Mouse (Mus musculus) hindbrain, embryonic 12.5 days (tissue): ENCODE measurements around the gene Ugt2b36. TPM values are rescaled to one million over a fixed set of nuclear protein-coding genes. Genes with fewer than 3 reads are reported as not detected.
"Not testable (repeated sequence)": the region's sequence is repeated elsewhere in the genome, so short reads cannot be mapped to it uniquely, and the experiment has no call there.

Experiments used
- ATAC-seq: fragments of 200-750 bp; cut with Nextera tagmentation; 2 replicates; pipeline ENCODE4 v1.8.0; 2017; ENCODE audit warnings: moderate TSS enrichment; ENCODE audit not compliant: low FRiP score
- H3K27ac ChIP-seq: fragments of 300-500 bp; sonication (generic); 2 replicates; pipeline ENCODE4 v1.5.1; 2016; ENCODE audit warnings: mild to moderate bottlenecking
- H3K27me3 ChIP-seq: fragments of 300-500 bp; sonication (generic); 2 replicates; pipeline ENCODE4 v1.6.1; 2016; ENCODE audit warnings: mild to moderate bottlenecking
- H3K36me3 ChIP-seq: fragments of 300-500 bp; sonication (generic); 2 replicates; pipeline ENCODE4 v1.6.1; 2016; ENCODE audit warnings: mild to moderate bottlenecking
- H3K4me1 ChIP-seq: fragments of 300-500 bp; sonication (generic); 2 replicates; pipeline ENCODE4 v1.6.1; 2016
- H3K4me2 ChIP-seq: fragments of 300-500 bp; sonication (generic); replicated peaks from 2 replicates; pipeline ENCODE4 v1.6.1; 2016; ENCODE audit warnings: mild to moderate bottlenecking
- H3K4me3 ChIP-seq: fragments of 300-500 bp; sonication (generic); 2 replicates; pipeline ENCODE4 v1.5.1; 2016; ENCODE audit warnings: mild to moderate bottlenecking
- H3K9ac ChIP-seq: fragments of 300-500 bp; sonication (generic); 2 replicates; pipeline ENCODE4 v1.6.1; 2016; ENCODE audit warnings: mild to moderate bottlenecking, moderate library complexity
- H3K9me3 ChIP-seq: fragments of 300-500 bp; sonication (generic); replicated peaks from 2 replicates; pipeline ENCODE4 v1.6.1; 2016; ENCODE audit warnings: mild to moderate bottlenecking
- WGBS: fragments of 180-500 bp; shearing (Covaris S2); methylation state at CpG from one replicate; pipeline ENCODE4 v1.1.7; 2016; 5-methylcytosine and 5-hydroxymethylcytosine counted together
- polyA plus RNA-seq: library from polyadenylated mRNA; unstranded; fragments of >200 nt; fragmentation: Nextera tagmentation; extraction: Ambion mirVana; gene quantifications from 2 replicates; pipeline ENCODE4 v1.2.1, GENCODE M21; 2016

Ugt2b36 gene
- polyA plus RNA-seq, result not detected in 2 replicates

GRCm38 (mm10) chr5:87092346-87093027 lies at the start of gene Ugt2b36:
Gene Ugt2b36, minus strand, starts transcription at chr5:87092555.
- H3K4me2 ChIP-seq, result no peak within 1 kb of the TSS
- H3K36me3 ChIP-seq, result no peaks in the 10 kb centered on the region
- no peaks in the 10 kb centered on the region for H3K4me1 ChIP-seq
- no peak for ATAC-seq
- no peaks in the 10 kb centered on the region for H3K27me3 ChIP-seq
- H3K4me3 ChIP-seq, result no peak within 1 kb of the TSS
- WGBS, result 98% methylated on average over 1 of the region's 1 CpGs
- H3K9ac ChIP-seq, result no peak within 1 kb of the TSS
- H3K9me3 ChIP-seq, result no peaks in the 10 kb centered on the region
- no peak within 1 kb of the TSS for H3K27ac ChIP-seq

- WGBS, result 97% methylated on average over 2 of the region's 2 CpGs
These were observed 47.8 kb upstream of the Ugt2b36 start, which contains the start of gene Ugt2b5 for GRCm38 (mm10) chr5:87140196-87140595. Gene Ugt2b5, minus strand, starts transcription at chr5:87140318.

GRCm38 (mm10) chr5:87103697-87104096 lies 11.3 kb upstream of the Ugt2b36 start:
- not testable (repeated sequence) for H3K36me3 ChIP-seq, H3K9me3 ChIP-seq, ATAC-seq, H3K4me1 ChIP-seq, H3K27me3 ChIP-seq, H3K4me2 ChIP-seq, H3K4me3 ChIP-seq, H3K9ac ChIP-seq, H3K27ac ChIP-seq
- WGBS, result 93% methylated on average over 1 of the region's 1 CpGs

More at GRCm38 (mm10) chr5:87140196-87140595, 47.8 kb upstream of the Ugt2b36 start, which contains the start of gene Ugt2b5:
- H3K27ac ChIP-seq, H3K36me3 ChIP-seq, ATAC-seq, H3K27me3 ChIP-seq, H3K9me3 ChIP-seq, H3K4me2 ChIP-seq, H3K4me1 ChIP-seq, H3K9ac ChIP-seq, H3K4me3 ChIP-seq: not testable (repeated sequence)

- Histone ChIP-seq H3K27me3 (no peaks in the 10 kb centered on the region), H3K27ac (no peak overlapping the region), H3K36me3 (no peaks in the 10 kb centered on the region), H3K9me3 (no peaks in the 10 kb centered on the region), H3K4me1 (no peaks in the 10 kb centered on the region), H3K4me2 (no peak overlapping the region), H3K4me3 (no peak overlapping the region), H3K9ac (no peak overlapping the region)
- ATAC-seq, result no peak
These were observed 1.2 kb downstream of the Ugt2b36 start for GRCm38 (mm10) chr5:87091111-87091510.

GRCm38 (mm10) chr5:87089264-87089663 lies 3.1 kb downstream of the Ugt2b36 start:
- Histone ChIP-seq H3K27me3 (no peaks in the 10 kb centered on the region), H3K9me3 (no peaks in the 10 kb centered on the region), H3K4me3 (no peak overlapping the region), H3K36me3 (no peaks in the 10 kb centered on the region), H3K27ac (no peak overlapping the region), H3K9ac (no peak overlapping the region), H3K4me2 (no peak overlapping the region), H3K4me1 (no peaks in the 10 kb centered on the region)
- no peak for ATAC-seq

- Histone ChIP-seq H3K4me3 (no peak overlapping the region), H3K4me2 (no peak overlapping the region), H3K36me3 (no peaks in the 10 kb centered on the region), H3K4me1 (no peaks in the 10 kb centered on the region), H3K27ac (no peak overlapping the region), H3K9me3 (no peaks in the 10 kb centered on the region), H3K27me3 (no peaks in the 10 kb centered on the region), H3K9ac (no peak overlapping the region)
- no peak for ATAC-seq
- 81% methylated on average over 3 of the region's 3 CpGs for WGBS
These were observed 6.1 kb downstream of the Ugt2b36 start for GRCm38 (mm10) chr5:87086269-87086668.

GRCm38 (mm10) chr5:87030624-87031023 lies 61.7 kb downstream of the Ugt2b36 start:
- Histone ChIP-seq H3K4me3 (no peak overlapping the region), H3K9ac (no peak overlapping the region), H3K4me1 (no peaks in the 10 kb centered on the region), H3K27ac (no peak overlapping the region), H3K36me3 (no peaks in the 10 kb centered on the region), H3K9me3 (no peaks in the 10 kb centered on the region), H3K4me2 (no peak overlapping the region), H3K27me3 (no peaks in the 10 kb centered on the region)
- 87% methylated on average over 1 of the region's 1 CpGs for WGBS
- no peak for ATAC-seq

GRCm38 (mm10) chr5:87027359-87027758 lies 65.0 kb downstream of the Ugt2b36 start:
- Histone ChIP-seq H3K4me3 (no peak overlapping the region), H3K27me3 (no peaks in the 10 kb centered on the region), H3K4me1 (no peaks in the 10 kb centered on the region), H3K27ac (no peak overlapping the region), H3K9me3 (no peaks in the 10 kb centered on the region), H3K9ac (no peak overlapping the region), H3K36me3 (no peaks in the 10 kb centered on the region), H3K4me2 (no peak overlapping the region)
- 83% methylated on average over 3 of the region's 3 CpGs for WGBS
- no peak for ATAC-seq

Other genes starting within 250 kb of the Ugt2b36 start
- not detected in 2 replicates for gene Ugt2b34, start 185.6 kb downstream of the Ugt2b36 start, polyA plus RNA-seq
- gene Ugt2b1, start 166.0 kb downstream of the Ugt2b36 start, polyA plus RNA-seq, result not detected in 2 replicates
- gene Ugt2b35, start 91.7 kb downstream of the Ugt2b36 start, polyA plus RNA-seq, result not detected in 2 replicates
- gene Ugt2b5, start 47.8 kb upstream of the Ugt2b36 start, polyA plus RNA-seq, result not detected in 2 replicates
- not detected in 2 replicates for gene Ugt2b37, start 162.2 kb upstream of the Ugt2b36 start, polyA plus RNA-seq
- not detected in 2 replicates for gene Ugt2a3, start 244.6 kb upstream of the Ugt2b36 start, polyA plus RNA-seq